Mouse (Mus musculus) lung, embryonic 14.5 days (tissue): ENCODE data around the gene Fgg. TPM values are rescaled to one million over a fixed set of nuclear protein-coding genes. Genes with fewer than 3 reads are reported as not detected.

Experiments
- ATAC-seq: fragments of 200-750 bp; cut with Nextera tagmentation; 2 replicates; pipeline ENCODE4 v1.8.0; 2017; ENCODE audit warnings: mild to moderate bottlenecking, moderate TSS enrichment, moderate library complexity; ENCODE audit not compliant: insufficient read depth
- DNase-seq: peaks from one replicate; pipeline ENCODE4 v3.0.0-alpha.2; 2015
- H3K27ac ChIP-seq: fragments of 300-500 bp; sonication (generic); 2 replicates; pipeline ENCODE4 v1.5.1; 2014; ENCODE audit warnings: low read depth, mild to moderate bottlenecking, moderate library complexity
- H3K27me3 ChIP-seq: fragments of 300-500 bp; sonication (generic); 2 replicates; pipeline ENCODE4 v1.6.1; 2014; ENCODE audit warnings: low read length, control low read depth; ENCODE audit not compliant: insufficient read depth
- H3K36me3 ChIP-seq: fragments of 300-500 bp; sonication (generic); 2 replicates; pipeline ENCODE4 v1.6.1; 2014; ENCODE audit warnings: control low read depth; ENCODE audit not compliant: insufficient read depth
- H3K4me1 ChIP-seq: fragments of 300-500 bp; sonication (generic); 2 replicates; pipeline ENCODE4 v1.6.1; 2014; ENCODE audit warnings: antibody characterized with exemption, control low read depth; ENCODE audit not compliant: insufficient read depth
- H3K4me2 ChIP-seq: fragments of 300-500 bp; sonication (generic); 2 replicates; pipeline ENCODE4 v1.6.1; 2014; ENCODE audit warnings: mild to moderate bottlenecking
- H3K4me3 ChIP-seq: fragments of 300-500 bp; sonication (generic); 2 replicates; pipeline ENCODE4 v1.5.1; 2014; ENCODE audit warnings: low read depth, low read length
- H3K9ac ChIP-seq: fragments of 300-500 bp; sonication (generic); 2 replicates; pipeline ENCODE4 v1.6.1; 2014
- H3K9me3 ChIP-seq: fragments of 300-500 bp; sonication (generic); 2 replicates; pipeline ENCODE4 v1.6.1; 2016; ENCODE audit warnings: low read depth, low read length, control low read depth
- CTCF ChIP-seq: IDR thresholded peaks from 2 replicates; pipeline ENCODE4 v1.5.1; 2016; ENCODE audit warnings: antibody characterized with exemption, low read depth
- WGBS: fragments of 180-500 bp; shearing (Covaris S2); extraction: QIAGEN DNeasy Blood & Tissue Kit; methylation state at CpG from one replicate; pipeline ENCODE4 v1.1.7; 2014; 5-methylcytosine and 5-hydroxymethylcytosine counted together
- polyA plus RNA-seq: library from polyadenylated mRNA; unstranded; fragments of >200 nt; fragmentation: Nextera tagmentation; extraction: Ambion mirVana; gene quantifications from 2 replicates; pipeline ENCODE4 v1.2.1, GENCODE M21; 2014

Gene Fgg
- polyA plus RNA-seq, 1 experiment from 2014 or later = not detected

DNA sequence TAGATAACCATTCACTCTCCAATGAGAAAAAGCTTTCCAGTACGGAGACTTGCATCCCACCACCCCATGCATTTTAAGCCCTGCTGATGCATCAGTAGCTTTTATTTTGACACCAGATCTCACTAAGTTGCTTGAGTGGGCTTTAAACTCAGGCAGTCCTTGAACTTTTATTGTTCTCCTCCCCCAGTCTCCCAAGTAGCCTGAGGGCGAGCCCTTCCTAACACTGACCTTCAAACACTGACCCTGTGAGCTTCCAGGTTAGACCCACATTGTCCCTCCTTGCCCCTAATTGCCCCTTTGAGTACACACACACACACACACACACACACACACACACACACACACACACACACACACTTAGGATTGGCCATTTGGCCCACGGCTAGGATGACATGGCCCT lies 10.9 kb upstream of the Fgg start:
- Histone ChIP-seq H3K9ac (no peak overlapping the region), H3K27me3 (peaks cover 6% of the 10 kb centered on the region; the same call in 1 of the 2 replicates), H3K4me3 (no peak overlapping the region), H3K9me3 (no peaks in the 10 kb centered on the region), H3K4me2 (no peak overlapping the region), H3K4me1 (no peaks in the 10 kb centered on the region), H3K36me3 (no peaks in the 10 kb centered on the region), H3K27ac (no peak overlapping the region)
- no peak for DNase-seq
- TF ChIP-seq CTCF = no peak
- ATAC-seq = no peak
- 62% methylated on average over 3 of the region's 3 CpGs for WGBS

DNA sequence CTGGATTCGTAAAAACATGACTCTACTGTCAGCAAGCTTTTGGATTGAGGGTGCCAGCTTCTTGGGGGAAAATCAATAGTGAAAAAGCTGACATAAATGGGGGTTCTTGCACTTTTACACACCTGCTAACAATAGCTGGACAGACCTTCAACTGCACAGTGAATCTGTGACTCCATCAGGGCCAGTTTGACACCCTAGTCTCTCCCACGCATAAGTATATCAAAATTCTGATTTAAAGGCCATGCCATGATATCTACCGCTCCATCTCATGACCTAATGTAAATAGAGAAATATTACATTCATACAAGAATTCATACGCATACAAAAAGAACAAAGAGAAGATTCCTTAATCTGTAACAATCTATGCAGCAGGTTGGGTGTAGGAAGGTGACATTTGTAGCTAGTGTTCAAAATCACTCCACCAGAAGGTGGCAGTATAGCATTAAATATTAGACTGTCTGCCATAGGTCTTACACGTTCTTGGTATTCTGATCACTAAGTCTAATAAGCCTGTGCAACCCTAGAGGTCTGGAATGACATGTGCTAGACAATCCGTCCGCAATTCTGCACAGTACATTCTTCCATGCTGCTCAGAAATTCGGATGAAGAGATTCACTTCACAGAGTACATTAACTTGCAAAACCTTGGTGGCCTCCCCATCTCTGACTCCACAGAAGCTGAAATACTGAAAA lies 8.6 kb upstream of the Fgg start:
- Histone ChIP-seq H3K27ac (no peak overlapping the region), H3K4me3 (no peak overlapping the region), H3K9ac (no peak overlapping the region), H3K4me1 (no peaks in the 10 kb centered on the region), H3K9me3 (no peaks in the 10 kb centered on the region), H3K36me3 (no peaks in the 10 kb centered on the region), H3K4me2 (no peak overlapping the region), H3K27me3 (peaks cover 6% of the 10 kb centered on the region; the same call in 1 of the 2 replicates)
- ATAC-seq = peak; percentile 85
- DNase-seq = peak; percentile 94
- 30% methylated on average over 8 of the region's 8 CpGs for WGBS
- peak; percentile 73 for TF ChIP-seq CTCF

DNA sequence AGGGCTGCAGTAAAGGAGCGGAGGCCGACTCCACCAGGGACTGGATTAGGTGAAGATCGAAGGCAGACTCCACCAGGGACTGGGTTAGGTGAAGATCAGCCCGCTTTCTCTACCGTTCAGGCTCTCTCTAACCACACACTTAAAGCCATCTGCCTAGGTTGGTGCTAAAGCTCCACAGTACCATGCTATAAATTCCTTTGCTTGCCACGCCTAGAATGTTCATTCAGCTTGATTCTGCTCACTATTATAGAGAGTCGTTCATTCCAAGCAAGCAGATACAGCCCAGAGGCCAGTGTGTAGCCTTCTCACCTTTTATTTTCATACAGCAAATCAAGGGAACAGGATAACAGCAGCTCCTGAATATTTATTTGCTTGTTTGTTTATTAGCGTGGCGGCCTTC lies 7.5 kb upstream of the Fgg start:
- H3K4me2 ChIP-seq = no peak overlapping the region
- H3K9me3 ChIP-seq = no peaks in the 10 kb centered on the region
- DNase-seq (no peak), ATAC-seq (no peak)
- H3K4me3 ChIP-seq = no peak overlapping the region
- no peak overlapping the region for H3K27ac ChIP-seq
- H3K9ac ChIP-seq = no peak overlapping the region
- TF ChIP-seq CTCF = no peak
- H3K27me3 ChIP-seq = peaks cover 5% of the 10 kb centered on the region; the same call in 1 of the 2 replicates
- WGBS = 81% methylated on average over 9 of the region's 9 CpGs
- H3K36me3 ChIP-seq = no peaks in the 10 kb centered on the region
- H3K4me1 ChIP-seq = no peaks in the 10 kb centered on the region

DNA sequence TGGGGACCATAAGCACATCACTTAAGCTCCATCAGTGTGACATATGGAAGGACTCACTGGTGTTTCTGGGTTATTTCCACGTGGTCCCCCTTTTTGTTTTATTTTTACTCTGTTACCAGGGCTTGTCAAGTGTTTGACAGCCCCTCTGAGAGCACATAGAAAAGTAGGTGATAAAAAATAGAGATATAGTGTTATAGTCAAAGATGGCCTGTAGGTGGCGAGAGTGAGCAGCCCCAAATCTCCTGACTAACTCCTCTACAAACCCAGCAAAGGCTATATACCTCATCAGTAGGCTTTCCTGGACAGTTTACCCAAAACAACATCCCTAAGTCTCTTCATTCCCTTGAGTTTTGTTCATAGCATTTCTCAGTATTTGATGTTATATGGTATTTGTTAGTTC lies 5.3 kb upstream of the Fgg start:
- H3K27me3 ChIP-seq = no peaks in the 10 kb centered on the region
- ATAC-seq (no peak), DNase-seq (peak; percentile 70)
- H3K36me3 ChIP-seq = no peaks in the 10 kb centered on the region
- H3K9me3 ChIP-seq = no peaks in the 10 kb centered on the region
- H3K4me3 ChIP-seq = no peak overlapping the region
- no peak overlapping the region for H3K9ac ChIP-seq
- 5% methylated on average over 2 of the region's 2 CpGs for WGBS
- peak; percentile 82 for TF ChIP-seq CTCF
- no peak overlapping the region for H3K27ac ChIP-seq
- H3K4me2 ChIP-seq = no peak overlapping the region
- no peaks in the 10 kb centered on the region for H3K4me1 ChIP-seq

DNA sequence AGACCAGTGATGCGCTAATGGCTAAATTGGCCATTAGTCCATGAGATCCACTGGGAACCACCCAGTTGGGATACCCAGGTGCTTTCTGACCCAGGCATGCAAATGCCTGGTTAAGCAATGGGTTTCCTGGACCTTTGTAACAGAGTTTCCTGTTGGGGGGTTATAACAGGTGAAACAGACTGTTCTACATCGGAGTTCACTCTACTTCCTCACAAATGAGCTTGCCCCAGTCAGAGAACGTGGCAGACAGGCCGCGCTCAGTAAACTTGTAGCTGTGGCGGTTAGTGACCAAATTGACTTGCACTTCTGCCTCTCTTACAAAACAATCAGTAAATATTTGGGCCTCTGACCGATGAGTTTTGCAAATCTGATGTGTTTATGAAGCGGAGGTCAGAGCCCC lies 4.5 kb upstream of the Fgg start:
- WGBS = 89% methylated on average over 8 of the region's 8 CpGs
- no peaks in the 10 kb centered on the region for H3K36me3 ChIP-seq
- no peak overlapping the region for H3K9ac ChIP-seq
- ATAC-seq (no peak), DNase-seq (no peak)
- no peak for TF ChIP-seq CTCF
- no peaks in the 10 kb centered on the region for H3K27me3 ChIP-seq
- no peak overlapping the region for H3K4me2 ChIP-seq
- H3K27ac ChIP-seq = no peak overlapping the region
- no peaks in the 10 kb centered on the region for H3K4me1 ChIP-seq
- no peaks in the 10 kb centered on the region for H3K9me3 ChIP-seq
- no peak overlapping the region for H3K4me3 ChIP-seq

DNA sequence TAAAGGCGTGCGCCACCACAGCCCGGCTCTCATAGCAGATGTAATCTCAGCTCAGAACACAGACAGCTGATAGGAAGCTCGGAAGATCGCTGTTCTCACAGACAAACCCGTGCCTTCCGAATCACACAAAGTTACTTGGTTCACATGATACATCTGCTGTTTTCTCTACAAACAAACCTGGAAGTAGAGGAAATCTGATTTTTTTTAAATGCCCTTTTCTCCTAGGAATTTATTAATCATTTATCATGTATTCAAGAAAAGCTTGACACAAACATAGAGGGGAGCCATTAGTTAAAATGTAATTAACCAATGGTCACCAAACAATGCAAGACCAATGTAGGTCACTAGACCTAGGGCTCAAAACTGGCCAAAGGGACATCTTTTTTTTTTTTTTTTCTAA lies 2.7 kb upstream of the Fgg start:
- ATAC-seq = no peak
- Histone ChIP-seq H3K9me3 (no peaks in the 10 kb centered on the region), H3K27me3 (no peaks in the 10 kb centered on the region), H3K36me3 (no peaks in the 10 kb centered on the region), H3K4me1 (no peaks in the 10 kb centered on the region), H3K9ac (no peak overlapping the region), H3K4me3 (no peak overlapping the region), H3K4me2 (no peak overlapping the region), H3K27ac (no peak overlapping the region)
- no peak for TF ChIP-seq CTCF
- DNase-seq = no peak
- WGBS = 91% methylated on average over 7 of the region's 7 CpGs

DNA sequence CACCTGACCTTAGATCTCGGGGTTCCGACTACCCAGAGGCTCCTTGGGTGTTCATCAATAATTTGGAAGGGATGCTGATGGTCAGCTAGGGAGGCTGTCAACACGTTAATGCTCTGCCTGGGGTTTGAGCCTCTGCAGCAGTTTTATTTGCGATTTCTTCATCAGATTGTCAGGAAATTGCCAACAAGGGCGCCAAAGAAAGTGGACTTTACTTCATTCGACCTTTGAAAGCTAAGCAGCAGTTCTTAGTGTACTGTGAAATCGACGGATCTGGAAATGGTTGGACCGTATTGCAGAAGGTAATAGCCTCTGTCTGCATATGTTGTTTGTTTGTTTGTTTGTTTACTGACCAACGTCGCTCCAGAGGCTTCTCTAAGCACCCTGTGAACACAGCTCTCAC lies 2.8 kb downstream of the Fgg start:
- DNase-seq = no peak
- Histone ChIP-seq H3K4me1 (no peaks in the 10 kb centered on the region), H3K27me3 (no peaks in the 10 kb centered on the region), H3K4me2 (no peak overlapping the region), H3K36me3 (no peaks in the 10 kb centered on the region), H3K27ac (no peak overlapping the region), H3K4me3 (no peak overlapping the region), H3K9me3 (no peaks in the 10 kb centered on the region), H3K9ac (no peak overlapping the region)
- TF ChIP-seq CTCF = no peak
- no peak for ATAC-seq
- WGBS = 78% methylated on average over 11 of the region's 11 CpGs

DNA sequence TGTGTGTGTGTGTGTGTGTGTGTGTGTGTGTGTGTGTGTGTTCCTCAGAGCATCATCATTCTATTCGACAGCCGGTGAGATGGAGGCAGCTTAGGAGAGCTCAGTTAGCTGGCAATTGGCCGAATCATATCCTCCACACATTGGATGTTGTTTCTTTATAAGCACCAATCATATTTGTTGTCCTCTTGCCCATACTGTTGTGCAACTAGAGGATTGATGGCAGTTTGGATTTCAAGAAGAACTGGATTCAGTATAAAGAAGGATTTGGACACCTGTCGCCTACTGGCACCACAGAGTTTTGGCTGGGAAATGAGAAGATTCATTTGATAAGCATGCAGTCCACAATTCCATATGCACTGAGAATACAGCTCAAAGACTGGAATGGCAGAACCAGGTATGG lies 3.6 kb downstream of the Fgg start:
- H3K4me3 ChIP-seq = no peak overlapping the region
- no peak overlapping the region for H3K27ac ChIP-seq
- 82% methylated on average over 4 of the region's 4 CpGs for WGBS
- H3K9ac ChIP-seq = no peak overlapping the region
- no peaks in the 10 kb centered on the region for H3K9me3 ChIP-seq
- no peak for ATAC-seq
- no peak overlapping the region for H3K4me2 ChIP-seq
- TF ChIP-seq CTCF = no peak
- no peaks in the 10 kb centered on the region for H3K36me3 ChIP-seq
- no peak for DNase-seq
- no peaks in the 10 kb centered on the region for H3K27me3 ChIP-seq
- H3K4me1 ChIP-seq = no peaks in the 10 kb centered on the region
